Mouse (Mus musculus): ENCODE measurements around the gene Rasal2. TPM values are rescaled to one million over a fixed set of nuclear protein-coding genes. Genes with fewer than 3 reads are reported as not detected.

Gene Rasal2
- polyA plus RNA-seq, 1 experiment = 4.1 TPM

DNA sequence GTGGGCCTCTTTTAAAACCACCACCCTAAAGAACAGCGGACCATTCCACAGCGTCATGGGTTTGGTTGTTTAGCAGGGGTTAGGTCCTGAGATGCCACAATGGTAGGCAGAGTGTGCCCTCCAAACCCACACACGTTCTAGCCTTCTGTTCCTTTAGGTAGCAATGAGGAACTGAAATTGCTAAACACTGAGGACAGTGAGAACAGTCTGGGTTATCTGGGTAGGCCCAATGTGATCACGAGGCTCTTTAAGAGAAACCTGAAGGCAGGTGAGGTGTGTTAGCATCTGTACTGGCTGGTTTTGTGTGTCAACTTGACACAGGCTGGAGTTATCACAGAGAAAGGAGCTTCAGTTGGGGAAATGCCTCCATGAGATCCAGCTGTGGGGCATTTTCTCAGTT is 316.9 kb downstream of the Rasal2 start:
- H3K4me2 ChIP-seq (ENCODE audit: low read depth) = no peak overlapping the region
- H3K36me3 ChIP-seq (ENCODE audit: control insufficient read depth, insufficient read depth) = no peaks in the 10 kb centered on the region
- H3K4me3 ChIP-seq = no peak overlapping the region
- H3K27me3 ChIP-seq (ENCODE audit: control insufficient read depth, insufficient read depth, insufficient read length) = no peaks in the 10 kb centered on the region
- no peak overlapping the region for H3ac ChIP-seq (ENCODE audit: control insufficient read depth, insufficient read length)
- TF ChIP-seq USF1 (IDR thresholded peaks at IDR 0.05; ENCODE audit: low read depth) = no peak
- no peak for TF ChIP-seq REST (IDR thresholded peaks at IDR 0.05; ENCODE audit: insufficient read depth, insufficient read length)
- TF ChIP-seq POLR2A (IDR thresholded peaks at IDR 0.05; ENCODE audit: insufficient read length, low read depth) = no peak
- no peak for TF ChIP-seq MAX (IDR thresholded peaks at IDR 0.05; ENCODE audit: low read depth)
- TF ChIP-seq POLR2AphosphoS2 (IDR thresholded peaks at IDR 0.05; ENCODE audit: insufficient read length, low read depth) = no peak
- no peaks in the 10 kb centered on the region for H3K79me2 ChIP-seq (ENCODE audit: control insufficient read depth, insufficient read depth)

GRCm38 (mm10) chr1:157092622-157093021 is 319.8 kb downstream of the Rasal2 start:
- Histone ChIP-seq H3K79me2 (ENCODE audit: control insufficient read depth, insufficient read depth) (no peaks in the 10 kb centered on the region), H3K27me3 (ENCODE audit: control insufficient read depth, insufficient read depth, insufficient read length) (no peaks in the 10 kb centered on the region), H3K36me3 (ENCODE audit: control insufficient read depth, insufficient read depth) (no peaks in the 10 kb centered on the region), H3K4me2 (ENCODE audit: low read depth) (no peak overlapping the region), H3ac (ENCODE audit: control insufficient read depth, insufficient read length) (no peak overlapping the region), H3K4me3 (no peak overlapping the region)
- TF ChIP-seq MYOD1 (IDR thresholded peaks at IDR 0.05; ENCODE audit: control insufficient read depth in 1 of 3, insufficient read length in 2 of 3, low read depth in 2 of 3) = no peak
- no peak for TF ChIP-seq MYOG (IDR thresholded peaks at IDR 0.05; ENCODE audit: control insufficient read depth in 1 of 3, insufficient read depth in 1 of 3, insufficient read length in 2 of 3, low read depth in 2 of 3)
- TF ChIP-seq TCF3 (IDR thresholded peaks at IDR 0.05; ENCODE audit: insufficient read length, low read depth) = no peak
- no peak for TF ChIP-seq REST (IDR thresholded peaks at IDR 0.05; ENCODE audit: insufficient read depth, insufficient read length)
- TF ChIP-seq CEBPB (IDR thresholded peaks at IDR 0.05; ENCODE audit: insufficient read depth, poor library complexity, severe bottlenecking) = no peak

DNA sequence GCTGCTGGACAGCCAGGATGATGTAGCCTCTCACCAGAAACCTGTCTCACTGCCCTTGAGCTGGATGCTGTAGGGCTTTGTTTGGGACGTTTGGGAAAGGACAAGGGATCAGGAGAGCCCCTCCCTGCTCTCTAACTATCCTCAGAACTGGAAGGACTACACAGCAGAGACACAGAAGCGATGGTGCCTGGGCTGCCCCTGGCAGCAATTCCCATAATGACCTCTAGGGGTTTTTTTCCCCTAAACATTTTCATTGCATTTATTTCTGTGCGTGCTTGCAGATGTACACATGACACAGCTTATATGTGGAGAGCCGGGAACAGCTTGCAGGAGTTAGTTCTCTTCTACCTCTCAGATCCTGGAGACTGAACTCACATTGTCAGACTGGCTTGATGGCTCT is 320.3 kb downstream of the Rasal2 start:
- Histone ChIP-seq H3K79me2 (ENCODE audit: control insufficient read depth, insufficient read depth) (no peaks in the 10 kb centered on the region), H3K4me3 (no peak overlapping the region), H3K27me3 (ENCODE audit: control insufficient read depth, insufficient read depth, insufficient read length) (no peaks in the 10 kb centered on the region), H3K36me3 (ENCODE audit: control insufficient read depth, insufficient read depth) (no peaks in the 10 kb centered on the region), H3K4me2 (ENCODE audit: low read depth) (no peak overlapping the region), H3ac (ENCODE audit: control insufficient read depth, insufficient read length) (no peak overlapping the region)
- TF ChIP-seq MAX (IDR thresholded peaks at IDR 0.05; ENCODE audit: low read depth) (no peak), CEBPB (IDR thresholded peaks at IDR 0.05; ENCODE audit: insufficient read depth, poor library complexity, severe bottlenecking) (no peak), USF1 (IDR thresholded peaks at IDR 0.05; ENCODE audit: low read depth) (no peak), REST (IDR thresholded peaks at IDR 0.05; ENCODE audit: insufficient read depth, insufficient read length) (no peak), POLR2AphosphoS2 (IDR thresholded peaks at IDR 0.05; ENCODE audit: insufficient read length, low read depth) (no peak)

- no peaks in the 10 kb centered on the region for H3K79me2 ChIP-seq (ENCODE audit: control insufficient read depth, insufficient read depth)
- TF ChIP-seq CEBPB (IDR thresholded peaks at IDR 0.05; ENCODE audit: insufficient read depth, poor library complexity, severe bottlenecking) (no peak), TCF3 (IDR thresholded peaks at IDR 0.05; ENCODE audit: insufficient read length, low read depth) (no peak), MYOG (IDR thresholded peaks at IDR 0.05; ENCODE audit: control insufficient read depth in 1 of 3, insufficient read depth in 1 of 3, insufficient read length in 2 of 3, low read depth in 2 of 3) (peak in 2 of 3 experiments; percentile 10 to 70), POLR2A (IDR thresholded peaks at IDR 0.05; ENCODE audit: insufficient read length, low read depth) (no peak), MYOD1 (IDR thresholded peaks at IDR 0.05; ENCODE audit: control insufficient read depth in 1 of 3, insufficient read length in 2 of 3, low read depth in 2 of 3) (peak in 2 of 3 experiments; percentile 30 to 87), SRF (IDR thresholded peaks at IDR 0.05; ENCODE audit: control insufficient read depth, insufficient read length, low read depth) (no peak), MAX (IDR thresholded peaks at IDR 0.05; ENCODE audit: low read depth) (no peak), USF1 (IDR thresholded peaks at IDR 0.05; ENCODE audit: low read depth) (no peak), REST (IDR thresholded peaks at IDR 0.05; ENCODE audit: insufficient read depth, insufficient read length) (no peak), POLR2AphosphoS2 (IDR thresholded peaks at IDR 0.05; ENCODE audit: insufficient read length, low read depth) (no peak), TCF12 (IDR thresholded peaks at IDR 0.05; ENCODE audit: insufficient read depth, poor library complexity, severe bottlenecking) (no peak)
- no peaks in the 10 kb centered on the region for H3K36me3 ChIP-seq (ENCODE audit: control insufficient read depth, insufficient read depth)
- no peak overlapping the region for H3K4me2 ChIP-seq (ENCODE audit: low read depth)
- no peak overlapping the region for H3K4me3 ChIP-seq
- no peak overlapping the region for H3ac ChIP-seq (ENCODE audit: control insufficient read depth, insufficient read length)
- H3K27me3 ChIP-seq (ENCODE audit: control insufficient read depth, insufficient read depth, insufficient read length) = no peaks in the 10 kb centered on the region
Observed at GRCm38 (mm10) chr1:157090835-157091234, 321.6 kb downstream of the Rasal2 start.

DNA sequence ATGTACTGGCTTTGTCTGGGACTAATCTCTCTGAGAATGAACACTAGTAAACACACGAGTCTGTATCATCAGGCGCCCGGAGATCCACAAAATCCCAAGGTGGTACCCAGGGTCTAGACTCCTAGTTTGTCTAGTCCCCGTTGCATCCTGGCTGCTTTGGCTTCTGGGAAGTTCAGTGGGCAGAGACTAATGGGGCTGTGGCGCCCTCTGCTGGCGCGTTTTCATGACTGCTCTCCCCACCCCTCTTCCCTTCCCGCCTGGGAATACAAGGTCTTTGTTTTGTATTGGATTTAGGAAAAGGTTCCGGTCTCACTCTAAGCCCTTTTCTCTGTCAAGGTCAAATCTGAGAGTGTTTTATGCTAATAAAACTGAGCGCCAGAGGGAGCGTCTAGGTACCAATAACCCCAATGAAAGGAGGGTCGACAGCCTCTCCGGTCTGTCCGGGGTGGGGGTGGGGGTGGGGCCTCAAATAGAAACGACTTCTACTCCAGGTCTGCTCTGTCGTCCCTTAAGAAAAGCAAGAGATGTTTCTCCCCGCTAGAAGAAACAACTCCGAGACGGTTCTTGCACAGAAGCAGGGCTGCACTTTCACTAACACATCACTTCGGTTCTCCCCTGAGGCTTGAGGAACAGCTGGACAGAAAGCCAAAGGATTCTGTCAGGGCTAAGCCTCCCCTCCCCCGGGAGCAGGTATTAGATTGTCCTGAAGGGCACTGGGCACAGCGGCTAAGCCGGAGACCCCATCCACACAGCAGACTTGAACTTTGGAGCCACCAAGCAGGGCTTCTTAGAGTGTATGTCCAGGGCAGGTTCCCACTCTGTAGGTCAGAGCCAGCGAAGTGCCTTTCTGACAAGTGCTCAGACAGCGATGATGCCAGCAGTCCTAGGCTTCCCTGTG is 326.0 kb downstream of the Rasal2 start:
- TF ChIP-seq POLR2AphosphoS2 (IDR thresholded peaks at IDR 0.05; ENCODE audit: insufficient read length, low read depth) (no peak), USF1 (IDR thresholded peaks at IDR 0.05; ENCODE audit: low read depth) (no peak)
- Histone ChIP-seq H3K36me3 (ENCODE audit: control insufficient read depth, insufficient read depth) (no peaks in the 10 kb centered on the region), H3ac (ENCODE audit: control insufficient read depth, insufficient read length) (no peak overlapping the region), H3K27me3 (ENCODE audit: control insufficient read depth, insufficient read depth, insufficient read length) (no peaks in the 10 kb centered on the region), H3K4me2 (ENCODE audit: low read depth) (peak overlapping the region; percentile 8), H3K4me3 (no peak overlapping the region), H3K79me2 (ENCODE audit: control insufficient read depth, insufficient read depth) (no peaks in the 10 kb centered on the region)

Other genes starting within 250 kb of the Rasal2 start
- gene Cryzl2, start 46.0 kb upstream of the Rasal2 start, polyA plus RNA-seq (2012; fragmentation: generic; extraction: Trizol) = 0.12 TPM
- gene Sec16b, start 94.1 kb upstream of the Rasal2 start, polyA plus RNA-seq (2012; fragmentation: generic; extraction: Trizol) = 4.3 TPM

All from myocyte (in vitro differentiated cells).